Mouse (Mus musculus): Measurements from ENCODE around the gene Aicda. TPM values are rescaled to one million over a fixed set of nuclear protein-coding genes. Genes with fewer than 3 reads are reported as not detected.

The Aicda gene
- polyA plus RNA-seq, 1 experiment from 2014 or later = 0.24 TPM

GRCm38 (mm10) chr6:122519384-122519783 lies 34.2 kb upstream of the Aicda start:
- WGBS = 41% methylated on average over 2 of the region's 2 CpGs
- no peak for ATAC-seq (ENCODE audit: insufficient number of reproducible peaks, low FRiP score, low TSS enrichment, low read depth)
- Histone ChIP-seq H3K4me1 (ENCODE audit: control insufficient read depth, insufficient read depth, low read length) (no peaks in the 10 kb centered on the region), H3K27ac (replicated peaks; ENCODE audit: low read depth, low read length) (no peak overlapping the region), H3K4me3 (ENCODE audit: low read depth, low read length) (no peak overlapping the region), H3K4me2 (ENCODE audit: low read depth, severe bottlenecking) (no peak overlapping the region), H3K9ac (ENCODE audit: low read length) (no peak overlapping the region), H3K27me3 (ENCODE audit: control insufficient read depth, insufficient read depth, low read length) (no peaks in the 10 kb centered on the region), H3K9me3 (ENCODE audit: control insufficient read depth, low read length) (no peaks in the 10 kb centered on the region), H3K36me3 (ENCODE audit: control insufficient read depth, insufficient read depth, low read length) (no peaks in the 10 kb centered on the region)
- no peak for DNase-seq (ENCODE audit: low spot score)

DNA sequence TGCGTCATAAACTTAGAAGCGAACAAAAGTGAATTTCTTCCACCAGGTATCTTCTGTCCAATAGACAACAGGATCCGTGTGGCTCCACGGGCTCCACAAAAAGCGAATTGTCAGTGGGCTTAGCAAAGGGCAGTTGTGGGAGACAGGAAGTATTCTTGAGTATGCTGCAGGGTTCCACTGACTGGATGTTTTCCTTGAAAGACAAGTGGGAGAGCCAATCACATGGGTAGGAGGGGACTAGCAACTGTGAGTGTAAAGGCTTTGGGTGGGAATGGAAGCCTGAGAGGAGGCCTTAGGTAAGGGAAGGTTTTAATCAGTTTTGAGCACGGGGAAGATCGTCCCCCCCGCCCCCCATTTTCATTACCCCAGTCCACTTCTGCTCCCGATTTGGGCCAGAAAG lies 31.0 kb upstream of the Aicda start:
- H3K36me3 ChIP-seq (ENCODE audit: control insufficient read depth, insufficient read depth, low read length) = no peaks in the 10 kb centered on the region
- no peak overlapping the region for H3K4me2 ChIP-seq (ENCODE audit: low read depth, severe bottlenecking)
- H3K9ac ChIP-seq (ENCODE audit: low read length) = no peak overlapping the region
- ATAC-seq (ENCODE audit: insufficient number of reproducible peaks, low FRiP score, low TSS enrichment, low read depth) (0 out of 2 replicates have a peak, but pooled peaks have one; percentile 59), DNase-seq (ENCODE audit: low spot score) (peak; percentile 53)
- no peak overlapping the region for H3K27ac ChIP-seq (replicated peaks; ENCODE audit: low read depth, low read length)
- H3K9me3 ChIP-seq (ENCODE audit: control insufficient read depth, low read length) = no peaks in the 10 kb centered on the region
- H3K27me3 ChIP-seq (ENCODE audit: control insufficient read depth, insufficient read depth, low read length) = no peaks in the 10 kb centered on the region
- 71% methylated on average over 9 of the region's 9 CpGs for WGBS
- no peak overlapping the region for H3K4me3 ChIP-seq (ENCODE audit: low read depth, low read length)
- H3K4me1 ChIP-seq (ENCODE audit: control insufficient read depth, insufficient read depth, low read length) = no peaks in the 10 kb centered on the region

DNA sequence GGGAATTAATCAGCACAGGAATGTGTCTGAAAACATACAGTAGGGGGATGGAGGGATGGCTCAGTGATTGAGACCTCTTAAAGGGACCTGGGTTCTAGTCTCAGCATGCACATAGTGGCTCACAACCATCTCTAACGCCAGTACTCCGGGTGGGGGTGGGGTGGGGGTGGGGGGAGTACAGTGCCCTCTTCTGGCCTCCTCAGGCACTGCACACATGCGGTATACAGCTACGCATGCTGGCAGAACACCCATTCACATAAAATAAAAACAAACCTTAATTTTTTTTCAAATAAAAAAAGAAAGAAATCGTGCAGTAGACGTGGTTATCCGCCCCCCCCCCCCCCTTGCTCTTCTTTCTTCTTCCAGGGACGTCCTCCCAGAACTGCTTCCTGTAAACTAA lies 30.3 kb upstream of the Aicda start:
- ATAC-seq (ENCODE audit: insufficient number of reproducible peaks, low FRiP score, low TSS enrichment, low read depth) = no peak
- WGBS = 91% methylated on average over 8 of the region's 8 CpGs

DNA sequence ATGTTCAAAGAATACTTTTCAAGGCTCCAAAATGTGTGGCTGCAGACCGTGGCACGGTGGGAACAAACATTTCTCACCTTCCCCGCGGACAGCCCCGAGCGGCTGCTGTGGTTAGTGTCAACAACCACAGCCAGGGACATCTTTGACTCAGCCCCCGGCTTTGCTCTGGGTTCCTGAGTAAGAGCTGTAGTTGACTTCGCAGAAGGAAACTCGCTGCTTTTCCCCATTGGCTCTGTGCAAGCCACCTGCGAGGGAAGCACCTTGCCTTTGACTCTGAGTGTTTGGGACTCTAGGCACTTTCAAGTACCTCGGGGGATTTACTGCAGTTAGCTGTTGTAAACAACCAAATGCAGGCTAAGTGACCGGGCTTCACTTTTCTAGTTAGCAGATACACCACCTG lies 26.0 kb upstream of the Aicda start:
- Histone ChIP-seq H3K4me1 (ENCODE audit: control insufficient read depth, insufficient read depth, low read length) (no peaks in the 10 kb centered on the region), H3K4me3 (ENCODE audit: low read depth, low read length) (no peak overlapping the region)
- ATAC-seq (ENCODE audit: insufficient number of reproducible peaks, low FRiP score, low TSS enrichment, low read depth) = no peak

More for the DNA sequence above, 30.3 kb upstream of the Aicda start:
- Histone ChIP-seq H3K27me3 (ENCODE audit: control insufficient read depth, insufficient read depth, low read length) (no peaks in the 10 kb centered on the region), H3K9ac (ENCODE audit: low read length) (no peak overlapping the region), H3K36me3 (ENCODE audit: control insufficient read depth, insufficient read depth, low read length) (no peaks in the 10 kb centered on the region), H3K27ac (replicated peaks; ENCODE audit: low read depth, low read length) (no peak overlapping the region), H3K9me3 (ENCODE audit: control insufficient read depth, low read length) (no peaks in the 10 kb centered on the region), H3K4me2 (ENCODE audit: low read depth, severe bottlenecking) (no peak overlapping the region), H3K4me3 (ENCODE audit: low read depth, low read length) (no peak overlapping the region), H3K4me1 (ENCODE audit: control insufficient read depth, insufficient read depth, low read length) (no peaks in the 10 kb centered on the region)
- no peak for DNase-seq (ENCODE audit: low spot score)

DNA sequence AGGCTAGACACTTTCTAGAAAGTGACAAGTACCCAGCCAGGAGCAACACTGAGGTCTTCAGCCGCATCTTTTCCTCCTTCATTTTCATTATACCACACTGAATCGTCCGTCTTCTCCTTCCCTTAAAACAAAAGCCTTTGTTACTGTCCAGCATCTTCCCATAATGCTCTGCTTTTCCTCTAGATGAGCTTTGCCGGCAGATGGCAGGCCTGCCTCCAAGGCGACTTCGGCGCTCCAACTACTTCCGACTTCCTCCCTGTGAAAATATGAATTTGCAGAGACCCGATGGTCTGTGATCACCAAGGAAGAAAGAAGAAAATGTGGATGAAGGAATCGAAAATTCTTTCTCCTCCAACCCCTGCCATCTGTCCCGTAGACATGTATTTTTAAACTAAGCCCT lies 25.5 kb upstream of the Aicda start:
- ATAC-seq (ENCODE audit: insufficient number of reproducible peaks, low FRiP score, low TSS enrichment, low read depth) = no peak
- H3K27me3 ChIP-seq (ENCODE audit: control insufficient read depth, insufficient read depth, low read length) = no peaks in the 10 kb centered on the region

More for the DNA sequence above, 26.0 kb upstream of the Aicda start:
- no peak overlapping the region for H3K9ac ChIP-seq (ENCODE audit: low read length)
- 26% methylated on average over 12 of the region's 12 CpGs for WGBS
- no peak for DNase-seq (ENCODE audit: low spot score)
- H3K4me2 ChIP-seq (ENCODE audit: low read depth, severe bottlenecking) = no peak overlapping the region
- no peak overlapping the region for H3K27ac ChIP-seq (replicated peaks; ENCODE audit: low read depth, low read length)
- no peaks in the 10 kb centered on the region for H3K27me3 ChIP-seq (ENCODE audit: control insufficient read depth, insufficient read depth, low read length)
- no peaks in the 10 kb centered on the region for H3K36me3 ChIP-seq (ENCODE audit: control insufficient read depth, insufficient read depth, low read length)
- H3K9me3 ChIP-seq (ENCODE audit: control insufficient read depth, low read length) = no peaks in the 10 kb centered on the region

GRCm38 (mm10) chr6:122531466-122532174 lies 22.0 kb upstream of the Aicda start:
- no peak overlapping the region for H3K4me3 ChIP-seq (ENCODE audit: low read depth, low read length)
- H3K9ac ChIP-seq (ENCODE audit: low read length) = no peak overlapping the region
- ATAC-seq (ENCODE audit: insufficient number of reproducible peaks, low FRiP score, low TSS enrichment, low read depth) (no peak), DNase-seq (ENCODE audit: low spot score) (no peak)
- no peaks in the 10 kb centered on the region for H3K27me3 ChIP-seq (ENCODE audit: control insufficient read depth, insufficient read depth, low read length)
- no peaks in the 10 kb centered on the region for H3K4me1 ChIP-seq (ENCODE audit: control insufficient read depth, insufficient read depth, low read length)
- H3K36me3 ChIP-seq (ENCODE audit: control insufficient read depth, insufficient read depth, low read length) = no peaks in the 10 kb centered on the region
- WGBS = 55% methylated on average over 8 of the region's 8 CpGs
- no peaks in the 10 kb centered on the region for H3K9me3 ChIP-seq (ENCODE audit: control insufficient read depth, low read length)
- H3K27ac ChIP-seq (replicated peaks; ENCODE audit: low read depth, low read length) = no peak overlapping the region
- no peak overlapping the region for H3K4me2 ChIP-seq (ENCODE audit: low read depth, severe bottlenecking)

More for the DNA sequence above, 25.5 kb upstream of the Aicda start:
- Histone ChIP-seq H3K4me3 (ENCODE audit: low read depth, low read length) (no peak overlapping the region), H3K36me3 (ENCODE audit: control insufficient read depth, insufficient read depth, low read length) (no peaks in the 10 kb centered on the region), H3K4me2 (ENCODE audit: low read depth, severe bottlenecking) (no peak overlapping the region), H3K4me1 (ENCODE audit: control insufficient read depth, insufficient read depth, low read length) (no peaks in the 10 kb centered on the region), H3K27ac (replicated peaks; ENCODE audit: low read depth, low read length) (no peak overlapping the region), H3K9ac (ENCODE audit: low read length) (no peak overlapping the region), H3K9me3 (ENCODE audit: control insufficient read depth, low read length) (no peaks in the 10 kb centered on the region)
- 81% methylated on average over 11 of the region's 11 CpGs for WGBS
- DNase-seq (ENCODE audit: low spot score) = no peak

- WGBS = 16% methylated on average over 4 of the region's 4 CpGs
- DNase-seq (ENCODE audit: low spot score) (peak; percentile 55), ATAC-seq (ENCODE audit: insufficient number of reproducible peaks, low FRiP score, low TSS enrichment, low read depth) (no peak)
- Histone ChIP-seq H3K27me3 (ENCODE audit: control insufficient read depth, insufficient read depth, low read length) (no peaks in the 10 kb centered on the region), H3K4me1 (ENCODE audit: control insufficient read depth, insufficient read depth, low read length) (no peaks in the 10 kb centered on the region), H3K36me3 (ENCODE audit: control insufficient read depth, insufficient read depth, low read length) (no peaks in the 10 kb centered on the region), H3K9ac (ENCODE audit: low read length) (no peak overlapping the region), H3K9me3 (ENCODE audit: control insufficient read depth, low read length) (no peaks in the 10 kb centered on the region), H3K4me2 (ENCODE audit: low read depth, severe bottlenecking) (peak overlapping the region; percentile 12; the same call in 1 of the 2 replicates), H3K4me3 (ENCODE audit: low read depth, low read length) (no peak overlapping the region), H3K27ac (replicated peaks; ENCODE audit: low read depth, low read length) (no peak overlapping the region)
Observed at GRCm38 (mm10) chr6:122532883-122533302, 20.7 kb upstream of the Aicda start.

GRCm38 (mm10) chr6:122534032-122534431 lies 19.6 kb upstream of the Aicda start:
- no peak overlapping the region for H3K4me3 ChIP-seq (ENCODE audit: low read depth, low read length)
- no peaks in the 10 kb centered on the region for H3K36me3 ChIP-seq (ENCODE audit: control insufficient read depth, insufficient read depth, low read length)
- no peaks in the 10 kb centered on the region for H3K4me1 ChIP-seq (ENCODE audit: control insufficient read depth, insufficient read depth, low read length)
- H3K9me3 ChIP-seq (ENCODE audit: control insufficient read depth, low read length) = no peaks in the 10 kb centered on the region
- no peaks in the 10 kb centered on the region for H3K27me3 ChIP-seq (ENCODE audit: control insufficient read depth, insufficient read depth, low read length)
- DNase-seq (ENCODE audit: low spot score) = no peak
- no peak for ATAC-seq (ENCODE audit: insufficient number of reproducible peaks, low FRiP score, low TSS enrichment, low read depth)
- 69% methylated on average over 3 of the region's 3 CpGs for WGBS
- no peak overlapping the region for H3K9ac ChIP-seq (ENCODE audit: low read length)
- no peak overlapping the region for H3K27ac ChIP-seq (replicated peaks; ENCODE audit: low read depth, low read length)
- H3K4me2 ChIP-seq (ENCODE audit: low read depth, severe bottlenecking) = no peak overlapping the region

GRCm38 (mm10) chr6:122539564-122539963 lies 14.0 kb upstream of the Aicda start:
- Histone ChIP-seq H3K9ac (ENCODE audit: low read length) (no peak overlapping the region), H3K9me3 (ENCODE audit: control insufficient read depth, low read length) (no peaks in the 10 kb centered on the region), H3K36me3 (ENCODE audit: control insufficient read depth, insufficient read depth, low read length) (no peaks in the 10 kb centered on the region), H3K4me2 (ENCODE audit: low read depth, severe bottlenecking) (no peak overlapping the region), H3K4me1 (ENCODE audit: control insufficient read depth, insufficient read depth, low read length) (no peaks in the 10 kb centered on the region), H3K27me3 (ENCODE audit: control insufficient read depth, insufficient read depth, low read length) (no peaks in the 10 kb centered on the region), H3K27ac (replicated peaks; ENCODE audit: low read depth, low read length) (no peak overlapping the region), H3K4me3 (ENCODE audit: low read depth, low read length) (no peak overlapping the region)
- DNase-seq (ENCODE audit: low spot score) = no peak
- ATAC-seq (ENCODE audit: insufficient number of reproducible peaks, low FRiP score, low TSS enrichment, low read depth) = no peak
- WGBS = 91% methylated on average over 9 of the region's 9 CpGs
